Mouse (Mus musculus) midbrain, postnatal 0 days (tissue): ENCODE measurements around the gene Itga9. TPM values are rescaled to one million over a fixed set of nuclear protein-coding genes. Genes with fewer than 3 reads are reported as not detected.

Source experiments
- ATAC-seq: fragments of 200-750 bp; cut with Nextera tagmentation; 2 replicates; pipeline ENCODE4 v1.8.0; 2017; ENCODE audit warnings: moderate number of reproducible peaks, mild to moderate bottlenecking, moderate TSS enrichment, moderate library complexity; ENCODE audit not compliant: low FRiP score
- DNase-seq: peaks from one replicate; pipeline ENCODE4 v3.0.0-alpha.2; 2015; ENCODE audit warnings: low spot score
- H3K27ac ChIP-seq: fragments of 300-500 bp; sonication (generic); 2 replicates; pipeline ENCODE4 v1.5.1; 2014; ENCODE audit warnings: low read depth, mild to moderate bottlenecking, low read length, mixed read lengths
- H3K27me3 ChIP-seq: fragments of 300-500 bp; sonication (generic); 2 replicates; pipeline ENCODE4 v1.6.1; 2014; ENCODE audit warnings: low read length, control low read depth, mixed read lengths; ENCODE audit not compliant: insufficient read depth
- H3K36me3 ChIP-seq: fragments of 300-500 bp; sonication (generic); 2 replicates; pipeline ENCODE4 v1.6.1; 2014; ENCODE audit warnings: low read length, control low read depth, mixed read lengths; ENCODE audit not compliant: insufficient read depth
- H3K4me1 ChIP-seq: fragments of 300-500 bp; sonication (generic); 2 replicates; pipeline ENCODE4 v1.6.1; 2014; ENCODE audit warnings: mild to moderate bottlenecking, control low read depth, antibody characterized with exemption, low read length, mixed read lengths; ENCODE audit not compliant: insufficient read depth
- H3K4me2 ChIP-seq: fragments of 300-500 bp; sonication (generic); 2 replicates; pipeline ENCODE4 v1.6.1; 2014; ENCODE audit warnings: low read depth, mild to moderate bottlenecking, low read length, mixed read lengths; ENCODE audit not compliant: poor library complexity, severe bottlenecking
- H3K4me3 ChIP-seq: fragments of 300-500 bp; sonication (generic); 2 replicates; pipeline ENCODE4 v1.5.1; 2014; ENCODE audit warnings: low read depth, mild to moderate bottlenecking, low read length, moderate library complexity
- H3K9ac ChIP-seq: fragments of 300-500 bp; sonication (generic); replicated peaks from 2 replicates; pipeline ENCODE4 v1.6.1; 2014; ENCODE audit warnings: mild to moderate bottlenecking, low read length, moderate library complexity, mixed read lengths; ENCODE audit not compliant: poor library complexity, severe bottlenecking
- H3K9me3 ChIP-seq: fragments of 300-500 bp; sonication (generic); 2 replicates; pipeline ENCODE4 v1.6.1; 2016; ENCODE audit warnings: low read length, control low read depth
- CTCF ChIP-seq: IDR thresholded peaks from 2 replicates; pipeline ENCODE4 v1.5.1; 2016; ENCODE audit warnings: antibody characterized with exemption, mild to moderate bottlenecking
- WGBS: fragments of 180-500 bp; shearing (Covaris S2); extraction: QIAGEN DNeasy Blood & Tissue Kit; methylation state at CpG from one replicate; pipeline ENCODE4 v1.1.7; 2014; 5-methylcytosine and 5-hydroxymethylcytosine counted together
- polyA plus RNA-seq: library from polyadenylated mRNA; unstranded; fragments of >200 nt; fragmentation: Nextera tagmentation; extraction: Ambion mirVana; gene quantifications from 2 replicates; pipeline ENCODE4 v1.2.1, GENCODE M21; 2015
- total RNA-seq: library from RNA; depleted of rRNA; stranded (reverse); fragments of >200 nt; gene quantifications from 2 replicates; pipeline ENCODE4 v1.2.3, GENCODE M21; 2014

The Itga9 gene
- total and polyA plus RNA-seq, 2 experiments from 2014 or later = 1.1 to 8.2 TPM

GRCm38 (mm10) chr9:118700889-118701288, 94.4 kb downstream of the Itga9 start:
- 75% methylated on average over 12 of the region's 12 CpGs for WGBS

DNA sequence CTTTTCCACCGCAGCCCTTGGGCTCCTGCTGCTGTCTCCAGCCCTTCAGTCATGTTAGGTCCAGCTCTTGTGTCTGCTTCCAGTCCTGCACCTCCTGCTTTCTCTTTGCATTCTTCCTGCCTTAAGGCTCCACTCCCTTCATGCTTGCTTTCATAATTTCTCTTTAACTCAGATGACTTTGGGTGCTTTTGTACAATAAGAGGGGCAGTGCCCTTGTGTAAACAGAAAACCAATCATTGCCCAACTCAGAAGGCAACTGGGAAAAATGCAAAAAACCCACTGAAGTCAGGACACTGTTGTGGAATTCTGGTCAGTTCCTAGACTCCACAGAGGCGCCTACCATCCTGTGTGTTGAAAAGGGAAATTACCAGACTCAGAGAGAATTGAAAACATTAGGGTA, 95.3 kb downstream of the Itga9 start:
- no peaks in the 10 kb centered on the region for H3K36me3 ChIP-seq
- no peak for TF ChIP-seq CTCF
- ATAC-seq (no peak), DNase-seq (no peak)
- no peak overlapping the region for H3K4me3 ChIP-seq
- H3K27me3 ChIP-seq = no peaks in the 10 kb centered on the region
- no peak overlapping the region for H3K9ac ChIP-seq
- no peaks in the 10 kb centered on the region for H3K4me1 ChIP-seq
- no peak overlapping the region for H3K4me2 ChIP-seq
- no peaks in the 10 kb centered on the region for H3K9me3 ChIP-seq
- 86% methylated on average over 2 of the region's 2 CpGs for WGBS
- no peak overlapping the region for H3K27ac ChIP-seq

More at GRCm38 (mm10) chr9:118700889-118701288, 94.4 kb downstream of the Itga9 start:
- Histone ChIP-seq H3K27me3 (no peaks in the 10 kb centered on the region), H3K9ac (no peak overlapping the region), H3K36me3 (no peaks in the 10 kb centered on the region), H3K4me2 (no peak overlapping the region), H3K4me1 (no peaks in the 10 kb centered on the region), H3K9me3 (no peaks in the 10 kb centered on the region), H3K4me3 (no peak overlapping the region), H3K27ac (no peak overlapping the region)
- no peak for TF ChIP-seq CTCF
- no peak for DNase-seq
- no peak for ATAC-seq

- WGBS = 92% methylated on average over 3 of the region's 3 CpGs
- Histone ChIP-seq H3K4me3 (no peak overlapping the region), H3K4me1 (no peaks in the 10 kb centered on the region), H3K27me3 (no peaks in the 10 kb centered on the region), H3K27ac (no peak overlapping the region), H3K4me2 (no peak overlapping the region), H3K36me3 (no peaks in the 10 kb centered on the region), H3K9ac (no peak overlapping the region), H3K9me3 (no peaks in the 10 kb centered on the region)
- DNase-seq = no peak
- TF ChIP-seq CTCF = peak; percentile 41
- ATAC-seq = no peak
These were observed 96.7 kb downstream of the Itga9 start for GRCm38 (mm10) chr9:118703146-118703545.

- no peaks in the 10 kb centered on the region for H3K9me3 ChIP-seq
- H3K4me3 ChIP-seq = no peak overlapping the region
- no peak overlapping the region for H3K27ac ChIP-seq
- no peaks in the 10 kb centered on the region for H3K27me3 ChIP-seq
- WGBS = 61% methylated on average over 14 of the region's 14 CpGs
- DNase-seq (no peak), ATAC-seq (no peak)
- no peak overlapping the region for H3K4me2 ChIP-seq
- no peak for TF ChIP-seq CTCF
- H3K9ac ChIP-seq = no peak overlapping the region
- no peaks in the 10 kb centered on the region for H3K4me1 ChIP-seq
- no peaks in the 10 kb centered on the region for H3K36me3 ChIP-seq
These were observed 99.0 kb downstream of the Itga9 start for GRCm38 (mm10) chr9:118705381-118706074.

GRCm38 (mm10) chr9:118706176-118706975, 99.9 kb downstream of the Itga9 start:
- Histone ChIP-seq H3K4me3 (no peak overlapping the region), H3K9ac (no peak overlapping the region), H3K27me3 (no peaks in the 10 kb centered on the region), H3K9me3 (no peaks in the 10 kb centered on the region), H3K4me2 (no peak overlapping the region), H3K36me3 (no peaks in the 10 kb centered on the region), H3K4me1 (no peaks in the 10 kb centered on the region), H3K27ac (no peak overlapping the region)
- peak; percentile 16 for DNase-seq
- no peak for TF ChIP-seq CTCF
- no peak for ATAC-seq
- 70% methylated on average over 18 of the region's 18 CpGs for WGBS

DNA sequence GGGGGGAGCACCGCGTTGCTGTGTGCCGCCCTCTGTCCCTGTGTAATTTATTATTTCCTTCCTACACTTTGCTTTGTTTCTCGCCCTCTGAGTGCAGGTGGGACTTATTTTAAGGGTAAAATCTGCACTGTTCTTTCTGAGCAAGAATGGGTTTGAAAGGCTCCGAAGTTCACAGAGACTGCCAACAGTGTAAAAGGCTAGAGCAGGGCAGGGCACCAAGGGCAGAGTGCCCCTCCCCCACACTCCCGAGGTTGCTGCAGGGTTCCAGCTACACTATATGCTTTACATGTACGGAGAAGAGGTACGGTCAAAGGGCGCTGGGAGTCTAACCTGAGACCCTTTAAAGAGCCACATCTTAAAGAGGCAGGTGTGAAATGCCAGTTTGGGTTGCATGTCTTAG, 104.1 kb downstream of the Itga9 start:
- no peak for DNase-seq
- H3K9me3 ChIP-seq = no peaks in the 10 kb centered on the region
- no peak overlapping the region for H3K4me3 ChIP-seq
- no peaks in the 10 kb centered on the region for H3K4me1 ChIP-seq
- H3K36me3 ChIP-seq = no peaks in the 10 kb centered on the region
- no peak overlapping the region for H3K4me2 ChIP-seq
- 80% methylated on average over 9 of the region's 9 CpGs for WGBS
- no peak overlapping the region for H3K9ac ChIP-seq
- no peak for ATAC-seq
- H3K27ac ChIP-seq = no peak overlapping the region
- no peak for TF ChIP-seq CTCF
- no peaks in the 10 kb centered on the region for H3K27me3 ChIP-seq
